Mouse (Mus musculus) left cerebral cortex, postnatal 10 days (tissue): ENCODE data around the gene Pi4k2b. TPM values are rescaled to one million over a fixed set of nuclear protein-coding genes. Genes with fewer than 3 reads are reported as not detected.
"Not testable (repeated sequence)": the region's sequence is repeated elsewhere in the genome, so short reads cannot be mapped to it uniquely, and the experiment has no call there.

Experiments used
- DNase-seq, 2 experiments: peaks; one replicate each; pipeline ENCODE4 v3.0.0; 2021 to 2022; ENCODE audit warnings: low spot score in 2 of 2, mixed read lengths in 1 of 2; ENCODE audit errors: extremely low spot score in 1 of 2
- intact Hi-C: fragments of 180-260 bp; cut with DNase I; formaldehyde crosslinking; loops from one replicate; pipeline ENCODE4 v1.15.1; 2025
- total RNA-seq, 2 experiments: library from RNA; stranded (reverse); gene quantifications; 2 replicates each; pipeline ENCODE4 v1.2.3; 2021

Pi4k2b gene
- total RNA-seq, 2 experiments from 2014 or later, result 2.4 to 2.8 TPM

GRCm38 (mm10) chr5:52775237-52775636, 33.9 kb downstream of the Pi4k2b start, which contains the start of gene Zcchc4:
Gene Zcchc4, plus strand, starts transcription at chr5:52775409.
- intact Hi-C loops, result no loop called here
- DNase-seq, result peak in 1 of 2 experiments; percentile 15

GRCm38 (mm10) chr5:52776466-52777354, 35.3 kb downstream of the Pi4k2b start:
- intact Hi-C loops, DNase-seq: not testable (repeated sequence)

- intact Hi-C loops, result no loop called here
- DNase-seq, result peak; percentile 80 to 92
Observed at GRCm38 (mm10) chr5:52782523-52783250, 41.3 kb downstream of the Pi4k2b start.

GRCm38 (mm10) chr5:52783251-52783620, 41.9 kb downstream of the Pi4k2b start:
- intact Hi-C loops, result no loop called here
- DNase-seq, result no peak

GRCm38 (mm10) chr5:52783957-52784356, 42.6 kb downstream of the Pi4k2b start:
- no peak for DNase-seq
- intact Hi-C loops, result no loop called here

- intact Hi-C loops, result no loop called here
- DNase-seq, result no peak
Observed at GRCm38 (mm10) chr5:52786556-52787322, 45.4 kb downstream of the Pi4k2b start.

- no peak for DNase-seq
- intact Hi-C loops, result no loop called here
Observed at GRCm38 (mm10) chr5:52793230-52793629, 51.9 kb downstream of the Pi4k2b start.

- intact Hi-C loops, result no loop called here
- DNase-seq, result no peak
Observed at GRCm38 (mm10) chr5:52794109-52794508, 52.7 kb downstream of the Pi4k2b start.

GRCm38 (mm10) chr5:52799274-52799985, 58.1 kb downstream of the Pi4k2b start:
- no peak for DNase-seq

GRCm38 (mm10) chr5:52805801-52806200, 64.4 kb downstream of the Pi4k2b start:
- no peak for DNase-seq
- intact Hi-C loops, result no loop called here

More at GRCm38 (mm10) chr5:52799274-52799985, 58.1 kb downstream of the Pi4k2b start:
- intact Hi-C loops, result no loop called here

GRCm38 (mm10) chr5:52806349-52806748, 65.0 kb downstream of the Pi4k2b start:
- intact Hi-C loops, result no loop called here
- no peak for DNase-seq

- intact Hi-C loops, result no loop called here
- no peak for DNase-seq
Observed at GRCm38 (mm10) chr5:52807030-52807429, 65.7 kb downstream of the Pi4k2b start.

GRCm38 (mm10) chr5:52810446-52810845, 69.1 kb downstream of the Pi4k2b start:
- intact Hi-C loops, result no loop called here
- no peak for DNase-seq

GRCm38 (mm10) chr5:52811056-52811455, 69.7 kb downstream of the Pi4k2b start:
- intact Hi-C loops, result no loop called here
- no peak for DNase-seq

GRCm38 (mm10) chr5:52812456-52812855, 71.1 kb downstream of the Pi4k2b start:
- intact Hi-C loops, result no loop called here

GRCm38 (mm10) chr5:52813312-52813711, 71.9 kb downstream of the Pi4k2b start:
- DNase-seq, result no peak
- intact Hi-C loops, result no loop called here

More at GRCm38 (mm10) chr5:52812456-52812855, 71.1 kb downstream of the Pi4k2b start:
- DNase-seq, result no peak

GRCm38 (mm10) chr5:52818676-52819075, 77.3 kb downstream of the Pi4k2b start:
- intact Hi-C loops, result no loop called here
- no peak for DNase-seq
